Mouse (Mus musculus): ENCODE measurements around the gene Bcl7c. TPM values are rescaled to one million over a fixed set of nuclear protein-coding genes. Genes with fewer than 3 reads are reported as not detected.
"Not testable (repeated sequence)": the region's sequence is repeated elsewhere in the genome, so short reads cannot be mapped to it uniquely, and the experiment has no call there.

Gene Bcl7c
- 21.2 and 30.4 TPM in 2 replicates for polyA plus RNA-seq (2012; rRNA removed)

DNA sequence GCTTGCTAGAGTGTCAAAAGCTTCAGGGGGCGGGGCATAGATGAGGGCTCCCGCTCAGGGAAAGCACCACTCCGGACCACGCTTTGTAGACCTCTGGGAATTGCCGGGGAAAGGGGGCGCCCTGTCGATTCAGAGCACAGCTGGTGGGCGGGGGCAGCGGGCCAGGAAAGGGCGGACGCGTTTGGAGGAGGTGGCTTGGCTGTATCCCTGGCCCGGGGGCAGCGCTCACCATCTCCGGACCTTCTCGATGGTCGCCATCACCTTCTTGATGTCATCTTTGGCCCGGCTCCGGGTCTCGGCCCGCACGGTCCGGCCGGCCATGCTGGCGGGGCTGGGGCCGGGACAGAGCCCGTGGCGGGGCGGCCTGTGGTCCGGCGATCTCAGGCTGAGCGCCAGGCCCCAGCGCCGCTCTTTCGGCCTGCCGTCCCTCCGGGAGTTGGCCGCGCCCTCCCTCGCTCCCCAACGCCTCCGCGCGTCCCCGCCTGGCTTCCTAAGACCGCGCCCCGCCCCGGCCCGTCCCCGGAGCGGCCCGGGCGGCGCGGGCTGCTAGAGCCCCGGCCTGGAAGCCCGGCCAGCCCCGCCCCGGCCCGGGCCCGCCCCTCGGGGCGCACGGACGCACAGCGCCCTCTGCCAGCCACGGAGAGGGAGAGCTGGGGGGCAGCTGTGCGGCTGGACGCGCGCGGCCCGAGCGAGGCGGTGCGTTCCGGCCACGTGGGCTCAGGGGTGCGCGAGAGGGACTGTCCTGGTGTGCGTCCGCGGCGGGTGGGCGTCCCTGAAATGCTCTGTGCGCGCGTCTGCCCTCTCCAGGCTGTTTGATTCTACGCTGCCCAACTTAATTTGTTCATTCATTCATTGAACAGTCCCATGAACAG lies at the start of gene Bcl7c:
Bcl7c (minus strand) TSS at position 727 of the 872 bp plus-strand sequence.
- DNase-seq (ENCODE audit: low read depth): no peak

- no peak for DNase-seq (ENCODE audit: low read depth)
Observed at GRCm38 (mm10) chr7:127753741-127754140, 45.0 kb upstream of the Bcl7c start.

DNA sequence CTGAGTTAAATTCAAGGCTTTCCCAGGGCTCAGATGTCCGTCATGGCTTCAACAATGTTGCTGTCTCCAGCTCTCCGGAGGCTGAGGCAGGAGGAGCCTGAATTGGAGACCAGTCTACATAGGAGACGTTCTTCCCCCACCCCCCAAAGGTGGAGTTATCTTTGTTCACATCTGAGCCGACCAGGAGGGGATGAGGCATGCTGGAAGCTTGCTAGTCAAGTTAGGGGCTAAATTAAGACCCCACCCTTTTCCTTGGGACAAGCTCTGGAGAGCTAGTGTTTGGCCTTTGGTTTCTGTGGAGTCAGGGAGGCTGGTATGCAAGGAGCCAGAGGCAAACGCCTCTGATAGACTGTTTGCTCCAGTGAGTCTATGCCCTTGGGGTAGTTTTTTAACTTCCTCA lies 44.4 kb upstream of the Bcl7c start:
- no peak for DNase-seq (ENCODE audit: low read depth)

GRCm38 (mm10) chr7:127752069-127752468 lies 43.3 kb upstream of the Bcl7c start:
- no peak for DNase-seq (ENCODE audit: low read depth)

DNA sequence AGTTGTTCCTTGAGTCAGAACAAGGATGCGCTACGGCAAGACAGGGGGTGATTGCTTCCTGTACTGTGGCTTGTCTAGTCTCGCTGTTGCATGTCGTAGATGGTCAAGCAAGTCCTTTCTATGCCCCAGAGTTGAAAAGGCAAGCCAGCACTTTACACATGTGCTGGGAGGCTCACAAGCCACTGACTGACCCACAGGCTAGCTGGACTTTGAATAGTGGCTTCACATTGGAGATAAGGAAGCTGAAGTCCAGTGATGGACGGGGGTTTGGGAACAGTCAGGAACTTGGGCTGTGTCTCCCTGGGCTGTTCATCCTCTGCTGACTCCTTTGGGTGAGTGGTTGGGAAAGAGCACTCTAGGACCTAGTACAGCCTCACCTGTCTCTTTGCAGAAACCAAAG lies 42.9 kb upstream of the Bcl7c start:
- no peak for DNase-seq (ENCODE audit: low read depth)

DNA sequence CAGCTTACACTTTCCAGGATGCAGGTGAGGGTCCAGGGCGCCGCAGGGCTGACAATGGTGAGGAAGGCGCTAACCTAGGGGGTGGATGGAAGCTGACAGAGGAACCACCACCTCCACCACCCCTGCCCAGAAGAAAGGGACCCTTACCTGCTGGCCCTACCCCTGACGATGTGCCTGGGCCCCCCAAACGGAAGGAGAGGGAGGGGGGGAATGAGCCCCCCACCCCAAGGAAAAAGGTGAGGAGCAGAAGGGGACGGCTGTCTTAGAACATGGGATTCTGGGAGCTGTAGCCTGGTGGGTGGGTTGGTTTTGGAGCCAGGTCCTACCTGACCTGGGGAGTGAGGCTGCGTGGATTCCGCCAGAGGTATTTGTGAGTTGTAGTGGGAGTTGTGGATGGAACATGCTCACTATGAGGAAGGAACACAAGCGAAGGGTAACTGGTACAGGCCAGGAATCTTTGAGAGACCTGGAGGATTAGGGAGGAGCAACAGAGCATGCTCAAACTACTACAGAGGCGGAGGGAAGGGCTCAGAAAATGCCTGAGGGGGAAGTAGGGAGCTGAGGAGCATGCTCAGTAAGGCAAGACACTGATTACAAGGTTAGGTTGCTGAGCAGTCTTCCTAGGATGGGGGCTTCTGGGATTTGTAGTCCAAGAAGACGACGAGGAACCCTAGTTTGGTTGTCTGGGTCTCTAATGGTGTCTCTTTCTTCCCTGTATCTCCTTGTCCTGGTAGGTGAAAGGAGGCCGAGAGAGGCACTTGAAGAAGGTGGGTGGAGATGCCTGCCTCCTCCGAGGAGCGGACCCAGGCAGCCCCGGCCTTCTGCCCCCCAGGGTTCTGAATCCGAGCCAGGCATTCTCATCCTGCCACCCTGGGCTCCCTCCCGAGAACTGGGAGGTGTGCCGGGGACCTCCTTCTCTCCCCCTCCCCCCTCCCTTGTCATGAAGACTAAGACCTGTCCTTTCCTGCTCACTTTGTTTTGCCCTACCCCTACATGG lies 41.7 kb upstream of the Bcl7c start:
- no peak for DNase-seq (ENCODE audit: low read depth)

GRCm38 (mm10) chr7:127748235-127748560 lies 39.5 kb upstream of the Bcl7c start:
- DNase-seq (ENCODE audit: low read depth): no peak

DNA sequence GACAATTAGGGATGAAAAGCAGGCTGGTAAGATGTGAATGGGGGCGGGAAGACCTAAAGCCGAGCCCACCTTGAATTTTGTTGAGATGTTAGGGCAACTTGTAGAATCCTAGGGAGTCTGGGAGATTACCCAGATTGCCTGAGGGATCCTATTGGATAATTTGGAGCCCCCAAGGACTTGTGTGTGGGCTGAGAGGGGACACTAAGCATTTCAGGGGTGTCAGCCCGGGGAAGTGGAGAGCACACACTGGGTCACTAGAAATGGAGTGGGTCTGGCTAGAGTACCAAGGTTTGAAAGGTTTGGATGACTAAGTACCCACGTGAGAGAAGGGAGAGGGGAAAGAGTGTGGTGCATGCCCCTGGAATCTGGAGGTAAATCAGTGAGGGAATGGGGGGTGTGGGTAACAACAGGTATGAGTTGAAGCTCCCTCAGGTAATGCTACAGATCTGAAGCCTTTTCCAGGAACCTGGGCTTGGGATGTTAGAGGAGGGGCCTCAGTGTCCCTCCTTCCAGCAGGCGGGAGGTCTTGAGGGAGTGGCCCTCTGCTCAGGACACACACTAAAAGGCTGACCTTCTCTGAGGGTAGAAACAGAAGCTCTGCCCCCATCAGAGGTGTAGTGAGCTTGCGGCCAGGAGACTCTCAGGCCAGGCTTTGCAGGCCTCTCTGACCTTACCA lies 39.0 kb upstream of the Bcl7c start:
- DNase-seq (ENCODE audit: low read depth): no peak

GRCm38 (mm10) chr7:127746494-127747491 lies 38.1 kb upstream of the Bcl7c start:
- DNase-seq (ENCODE audit: low read depth): no peak

DNA sequence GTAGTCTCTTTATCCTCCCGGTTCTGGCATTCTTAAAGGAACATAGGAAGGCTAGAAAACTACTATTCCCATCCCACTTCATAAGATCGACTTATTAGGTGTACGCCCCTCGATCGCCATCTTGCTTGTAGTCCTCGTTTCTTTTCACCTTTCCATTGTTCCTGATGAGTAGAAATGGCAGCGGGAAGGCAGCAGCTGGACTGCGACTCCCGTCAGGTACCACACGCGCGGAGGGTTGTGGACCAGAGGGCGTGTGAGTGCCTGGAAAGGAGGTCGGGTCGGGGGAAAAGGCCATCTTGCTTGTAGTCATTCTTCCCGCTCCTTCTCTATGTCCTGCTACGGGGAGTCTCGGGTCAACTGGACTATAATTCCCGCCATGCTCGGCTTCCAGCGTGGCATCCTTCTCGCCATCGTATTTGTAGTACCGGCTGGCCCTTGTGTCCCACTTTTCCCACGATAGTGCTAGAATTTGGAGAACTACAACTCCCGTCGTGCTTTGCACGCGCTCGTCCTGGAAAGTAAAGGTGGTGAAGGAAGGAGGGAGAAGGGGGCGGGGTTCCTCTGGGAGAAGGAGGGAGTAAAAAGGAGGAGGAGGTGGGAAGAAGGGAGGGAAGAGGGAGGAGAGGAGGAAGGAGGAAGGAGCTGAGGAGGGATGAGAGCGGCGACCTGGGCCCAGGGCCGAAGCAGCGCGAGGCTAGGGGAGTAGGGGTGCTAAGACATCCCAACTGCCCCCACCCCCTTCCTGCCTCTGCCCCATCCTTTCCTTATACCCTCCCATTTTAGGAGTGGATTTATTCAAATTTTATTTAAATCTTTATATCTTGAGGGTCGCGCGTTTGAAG lies 37.1 kb upstream of the Bcl7c start:
- DNase-seq (ENCODE audit: low read depth): peak; percentile 99

DNA sequence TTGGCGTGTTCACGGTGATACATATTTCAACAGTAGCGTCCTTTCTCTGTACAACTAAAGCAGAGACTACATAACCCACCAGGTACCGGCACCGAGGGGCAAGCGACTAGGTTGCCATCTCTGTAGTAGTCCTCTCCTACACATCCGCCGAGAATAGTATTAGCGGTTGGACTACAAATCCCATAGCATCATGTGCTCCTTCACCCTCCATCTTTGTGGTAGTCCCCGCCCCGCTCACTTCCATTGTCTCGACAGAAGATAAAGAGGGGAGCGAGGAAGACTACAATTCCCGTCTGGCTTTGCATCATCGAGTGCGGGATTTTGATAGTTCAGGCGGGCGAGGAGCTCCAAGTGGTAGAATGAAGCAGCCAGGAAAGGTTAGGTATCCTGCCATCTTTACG lies 36.5 kb upstream of the Bcl7c start:
- DNase-seq (ENCODE audit: low read depth): peak; percentile 98

DNA sequence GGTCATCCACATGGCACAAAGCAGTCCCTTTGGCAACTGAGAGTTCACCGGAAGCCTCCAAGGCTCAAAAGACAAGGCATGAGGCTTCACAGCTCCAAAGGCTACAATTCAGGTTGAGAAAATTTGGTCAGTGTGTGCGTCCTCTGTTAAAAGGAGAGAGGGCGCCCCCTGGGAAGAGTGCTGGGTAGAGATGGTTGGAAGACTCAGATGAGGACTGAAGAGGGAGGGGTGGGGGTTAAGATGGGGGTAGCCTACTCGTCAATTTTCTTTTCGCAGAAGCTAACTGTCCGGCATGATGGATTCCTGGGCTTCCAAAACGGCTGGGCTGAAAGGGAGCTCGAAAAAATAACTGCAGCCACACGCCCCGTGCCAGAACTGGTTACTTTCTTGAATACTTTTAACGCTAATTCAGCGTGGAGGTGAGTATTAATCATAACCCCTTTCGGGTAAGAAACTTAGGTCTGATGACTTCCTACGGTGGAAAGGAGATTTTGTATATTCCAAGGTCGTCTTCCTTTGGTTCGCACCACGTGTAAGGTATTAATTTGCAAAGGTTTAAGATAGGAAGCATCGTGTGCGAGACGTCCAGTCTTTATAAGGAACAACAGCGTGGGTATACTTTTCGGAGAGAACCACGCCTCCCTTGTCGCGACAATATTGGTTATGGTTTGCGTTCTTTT lies 35.8 kb upstream of the Bcl7c start, which contains the start of gene Fbxl19:
Fbxl19 (plus strand) TSS at position 178 of the 680 bp plus-strand sequence.
- no peak for DNase-seq (ENCODE audit: low read depth)

DNA sequence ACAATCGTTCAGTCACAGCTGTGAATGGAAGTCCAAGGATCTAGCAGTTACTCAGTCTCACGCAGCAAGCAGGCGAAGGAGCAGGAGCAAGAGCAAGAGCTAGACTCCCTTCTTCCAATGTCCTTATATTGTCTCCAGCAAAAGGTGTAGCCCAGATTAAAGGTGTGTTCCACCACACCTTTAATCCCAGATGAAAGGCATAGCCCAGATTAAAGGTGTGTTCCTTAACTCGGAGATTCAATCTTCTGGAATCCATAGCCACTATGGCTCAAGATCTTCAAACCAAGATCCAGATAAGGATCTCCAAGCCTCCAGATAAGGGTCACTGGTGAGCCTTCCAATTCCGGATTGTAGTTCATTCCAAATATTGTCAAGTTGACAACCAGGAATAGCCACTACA lies 23.3 kb upstream of the Bcl7c start, which contains the start of gene Ctf2:
Ctf2 (minus strand) TSS at position 101 of the 400 bp plus-strand sequence.
- DNase-seq (ENCODE audit: low read depth): not testable (repeated sequence)

GRCm38 (mm10) chr7:127730170-127730569 lies 21.4 kb upstream of the Bcl7c start:
- no peak for DNase-seq (ENCODE audit: low read depth)

DNA sequence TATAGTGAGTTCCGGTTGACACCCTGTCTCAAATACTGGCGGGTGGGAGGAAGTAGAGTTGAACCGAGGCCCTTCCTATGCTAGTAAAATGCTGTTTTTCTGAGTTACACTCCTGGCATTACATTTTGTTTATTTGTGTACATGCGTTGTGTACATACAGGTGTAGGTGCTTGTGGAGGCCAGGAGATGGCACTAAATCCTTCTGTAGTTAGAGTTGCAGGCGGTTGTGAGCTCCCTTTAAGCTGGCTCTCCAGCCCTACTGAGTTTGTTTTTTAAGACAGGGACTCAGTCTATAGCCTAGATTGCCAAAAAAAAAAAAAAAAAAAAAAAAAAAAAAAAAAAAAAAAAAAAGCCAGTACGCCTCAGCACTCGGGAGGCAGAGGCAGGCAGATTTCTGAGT lies 19.2 kb upstream of the Bcl7c start:
- no peak for DNase-seq (ENCODE audit: low read depth)

GRCm38 (mm10) chr7:127725924-127726323 lies 17.2 kb upstream of the Bcl7c start:
- DNase-seq (ENCODE audit: low read depth): no peak

GRCm38 (mm10) chr7:127725490-127725889 lies 16.8 kb upstream of the Bcl7c start:
- no peak for DNase-seq (ENCODE audit: low read depth)

- no peak for DNase-seq (ENCODE audit: low read depth)
Observed at GRCm38 (mm10) chr7:127719258-127719657, 10.5 kb upstream of the Bcl7c start.

DNA sequence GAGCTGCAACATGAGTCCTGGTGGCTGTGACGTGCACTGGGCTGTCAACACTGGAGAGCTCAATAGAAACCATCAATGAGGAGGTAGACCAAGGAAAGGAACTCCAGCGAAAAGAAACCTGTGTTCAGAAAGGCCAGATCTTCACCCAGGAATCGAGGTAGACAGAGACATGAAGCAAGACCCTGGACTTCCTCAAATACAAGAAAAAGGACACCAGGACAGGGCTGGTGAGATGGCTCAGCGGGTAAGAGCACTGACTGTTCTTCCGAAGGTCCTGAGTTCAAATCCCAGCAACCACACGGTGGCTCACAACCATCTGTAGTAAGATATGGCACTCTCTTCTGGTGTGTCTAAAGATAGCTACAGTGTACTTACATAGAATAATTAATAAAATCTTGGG lies 9.6 kb upstream of the Bcl7c start:
- DNase-seq (ENCODE audit: low read depth): no peak

Data from gonadal fat pad, adult 2 months (tissue).